Comparison of ENCODE assay signal across 9 mouse cellular contexts in the genomic region with DNA sequence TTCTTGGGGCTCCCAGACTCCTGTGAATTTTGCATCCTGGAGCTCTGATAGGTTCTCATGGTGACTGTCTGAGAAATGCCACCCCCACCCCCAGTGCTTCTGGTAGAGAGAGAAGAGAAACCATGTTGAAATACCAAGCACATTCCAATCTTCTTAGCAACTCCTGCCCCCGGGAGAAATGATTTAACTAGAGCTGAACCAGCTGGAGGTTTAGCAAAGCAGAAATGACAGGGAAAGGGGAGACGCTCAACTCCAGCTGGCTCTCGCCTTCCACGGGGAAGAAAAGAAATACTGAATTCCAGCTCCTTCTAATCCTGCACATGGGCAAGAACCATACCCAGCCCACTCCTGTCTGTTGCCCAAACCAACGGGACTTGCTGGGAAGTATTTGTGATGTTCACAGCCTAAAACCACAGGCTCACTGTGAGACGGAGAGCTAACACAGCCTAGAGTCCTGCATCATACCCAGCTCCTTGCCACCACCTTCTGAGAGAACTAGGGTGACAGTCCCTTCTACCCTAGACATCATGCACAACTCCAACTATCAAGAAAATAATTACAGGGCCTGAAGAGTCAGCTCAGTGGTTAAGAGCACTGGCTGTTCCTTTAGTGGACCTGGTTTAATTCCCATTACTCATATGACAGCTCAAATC. TPM values are rescaled to one million over a fixed set of nuclear protein-coding genes. Genes with fewer than 3 reads are reported as not detected.
DNase-seq lines count a peak whose midpoint lies in the region; ATAC-seq lines count a peak whose summit lies in the region.
"Had no signal": no experiment of that assay in that cellular context is flagged by ENCODE, and none has a peak within 500 bp of the region (broad histone marks: within the 10 kb centered on the region; RNA-seq: fewer than 3 reads in every experiment).

No protein-coding gene starts in this region.

- no peak overlapping the region for H3K9ac ChIP-seq in forebrain, embryonic 14.5 days (ENCODE audit: low read length)
- H3K9ac ChIP-seq in forebrain, embryonic 11.5 days (ENCODE audit: low read length) = no peak overlapping the region
- H3K9ac ChIP-seq in forebrain, embryonic 16.5 days (replicated peaks; ENCODE audit: low read depth, low read length) = no peak overlapping the region
- no peak overlapping the region for H3K9ac ChIP-seq in hindbrain, embryonic 11.5 days (ENCODE audit: low read depth, low read length)
- H3K9ac ChIP-seq in midbrain, embryonic 11.5 days (ENCODE audit: low read length) = no peak overlapping the region; the same call in 1 of the 2 replicates

- no peaks in the 10 kb centered on the region for H3K9me3 ChIP-seq in forebrain, embryonic 14.5 days (replicated peaks; ENCODE audit: control insufficient read depth, low read length)
- no peaks in the 10 kb centered on the region for H3K9me3 ChIP-seq in forebrain, embryonic 11.5 days (ENCODE audit: control insufficient read depth, low read length)
- no peaks in the 10 kb centered on the region for H3K9me3 ChIP-seq in forebrain, embryonic 16.5 days (ENCODE audit: control insufficient read depth, low read length)
- H3K9me3 ChIP-seq in hindbrain, embryonic 11.5 days (ENCODE audit: control insufficient read depth, low read length) = no peaks in the 10 kb centered on the region
- H3K9me3 ChIP-seq in midbrain, embryonic 11.5 days (ENCODE audit: control insufficient read depth, low read length) = no peaks in the 10 kb centered on the region

- H3K4me1 ChIP-seq in forebrain, embryonic 14.5 days (ENCODE audit: control insufficient read depth, insufficient read depth, low read length) = no peaks in the 10 kb centered on the region
- H3K4me1 ChIP-seq in forebrain, embryonic 11.5 days (replicated peaks; ENCODE audit: control insufficient read depth, insufficient read depth, low read length) = 0 out of 2 replicates have a peak, but pooled peaks cover 2% of the 10 kb centered on the region
- peaks cover 5% of the 10 kb centered on the region; the same call in 1 of the 2 replicates for H3K4me1 ChIP-seq in forebrain, embryonic 16.5 days (replicated peaks; ENCODE audit: control insufficient read depth, insufficient read depth, low read length)
- H3K4me1 ChIP-seq in hindbrain, embryonic 11.5 days (replicated peaks; ENCODE audit: control insufficient read depth, insufficient read depth, low read length) = no peaks in the 10 kb centered on the region
- peaks cover 5% of the 10 kb centered on the region for H3K4me1 ChIP-seq in midbrain, embryonic 11.5 days (ENCODE audit: control insufficient read depth, insufficient read depth, low read length)

- 0 out of 2 replicates have a peak overlapping the region, but pooled peaks have one; percentile 21 for H3K27ac ChIP-seq in forebrain, embryonic 14.5 days (ENCODE audit: low read depth, low read length)
- H3K27ac ChIP-seq in forebrain, embryonic 11.5 days (ENCODE audit: low read depth, low read length) = no peak overlapping the region
- no peak overlapping the region for H3K27ac ChIP-seq in forebrain, embryonic 16.5 days (ENCODE audit: low read length)
- H3K27ac ChIP-seq in hindbrain, embryonic 11.5 days (ENCODE audit: low read depth, low read length) = peak overlapping the region; percentile 51; the same call in 1 of the 2 replicates
- H3K27ac ChIP-seq in midbrain, embryonic 11.5 days (ENCODE audit: low read depth, low read length) = peak overlapping the region; percentile 14; the same call in 1 of the 2 replicates

- WGBS in forebrain, embryonic 14.5 days = 45% methylated on average over 6 of the region's 6 CpGs
- 44% methylated on average over 6 of the region's 6 CpGs for WGBS in forebrain, embryonic 11.5 days
- 30% methylated on average over 6 of the region's 6 CpGs for WGBS in forebrain, embryonic 16.5 days
- WGBS in hindbrain, embryonic 11.5 days = 26% methylated on average over 6 of the region's 6 CpGs
- WGBS in midbrain, embryonic 11.5 days = 22% methylated on average over 6 of the region's 6 CpGs

- no peak for ATAC-seq in forebrain, embryonic 14.5 days
- ATAC-seq in forebrain, embryonic 11.5 days (replicated peaks; ENCODE audit: low FRiP score) = no peak
- ATAC-seq in forebrain, embryonic 16.5 days = peak; percentile 36; the same call in 1 of the 2 replicates
- no peak for ATAC-seq in hindbrain, embryonic 11.5 days (ENCODE audit: low FRiP score)
- peak; percentile 24; the same call in 1 of the 2 replicates for ATAC-seq in midbrain, embryonic 11.5 days (ENCODE audit: low FRiP score)
- ATAC-seq in monocyte, adult 5-6 weeks (replicated peaks; ENCODE audit: insufficient number of reproducible peaks, low FRiP score, low TSS enrichment, poor library complexity, severe bottlenecking) = no peak

- intact Hi-C loops in left cerebral cortex, postnatal 14 days (cut with DNase I) = no loop called here

- H3K36me3 ChIP-seq in forebrain, embryonic 14.5 days (ENCODE audit: control insufficient read depth, insufficient read depth, low read length) = no peaks in the 10 kb centered on the region
- H3K36me3 ChIP-seq in forebrain, embryonic 11.5 days (ENCODE audit: control insufficient read depth, insufficient read depth, low read length) = no peaks in the 10 kb centered on the region
- H3K36me3 ChIP-seq in forebrain, embryonic 16.5 days (ENCODE audit: control insufficient read depth, insufficient read depth) = no peaks in the 10 kb centered on the region
- H3K36me3 ChIP-seq in hindbrain, embryonic 11.5 days (ENCODE audit: control insufficient read depth, insufficient read depth, low read length) = no peaks in the 10 kb centered on the region
- H3K36me3 ChIP-seq in midbrain, embryonic 11.5 days (ENCODE audit: control insufficient read depth, insufficient read depth, low read length) = no peaks in the 10 kb centered on the region

- no peak overlapping the region for H3K4me2 ChIP-seq in forebrain, embryonic 14.5 days (ENCODE audit: low read length)
- no peak overlapping the region for H3K4me2 ChIP-seq in forebrain, embryonic 11.5 days (ENCODE audit: low read depth, low read length, severe bottlenecking)
- no peak overlapping the region for H3K4me2 ChIP-seq in forebrain, embryonic 16.5 days (ENCODE audit: low read length)
- H3K4me2 ChIP-seq in hindbrain, embryonic 11.5 days (replicated peaks; ENCODE audit: low read depth, low read length) = no peak overlapping the region
- H3K4me2 ChIP-seq in midbrain, embryonic 11.5 days = no peak overlapping the region

- peak; percentile 43 for DNase-seq in forebrain, embryonic 14.5 days (ENCODE audit: low spot score)
- no peak for DNase-seq in forebrain, embryonic 11.5 days (ENCODE audit: low spot score)
- no peak for DNase-seq in hindbrain, embryonic 11.5 days (ENCODE audit: low spot score)
- DNase-seq in left cerebral cortex, postnatal 14 days (ENCODE audit: low spot score in 2 of 2) = peak; percentile 52 to 84
- peak; percentile 88 for DNase-seq in midbrain, embryonic 11.5 days (ENCODE audit: low spot score, missing footprints)
- DNase-seq in testis, postnatal 10 days (ENCODE audit: low spot score) = peak; percentile 55

- H3K27me3 ChIP-seq in forebrain, embryonic 14.5 days (replicated peaks; ENCODE audit: control insufficient read depth, insufficient read depth, low read length) = no peaks in the 10 kb centered on the region
- H3K27me3 ChIP-seq in forebrain, embryonic 11.5 days (ENCODE audit: control insufficient read depth, insufficient read depth, low read length) = no peaks in the 10 kb centered on the region
- H3K27me3 ChIP-seq in forebrain, embryonic 16.5 days (replicated peaks; ENCODE audit: control insufficient read depth, insufficient read depth, low read length) = no peaks in the 10 kb centered on the region
- no peaks in the 10 kb centered on the region for H3K27me3 ChIP-seq in hindbrain, embryonic 11.5 days (ENCODE audit: control insufficient read depth, insufficient read depth, low read length)
- no peaks in the 10 kb centered on the region for H3K27me3 ChIP-seq in midbrain, embryonic 11.5 days (ENCODE audit: control insufficient read depth, insufficient read depth, low read length)
- H3K27me3 ChIP-seq: CH12.LX had no signal

- no peak overlapping the region for H3K4me3 ChIP-seq in forebrain, embryonic 14.5 days (ENCODE audit: low read depth, low read length)
- no peak overlapping the region for H3K4me3 ChIP-seq in forebrain, embryonic 11.5 days (ENCODE audit: low read depth, low read length)
- no peak overlapping the region for H3K4me3 ChIP-seq in forebrain, embryonic 16.5 days (replicated peaks; ENCODE audit: low read length)
- no peak overlapping the region for H3K4me3 ChIP-seq in hindbrain, embryonic 11.5 days (ENCODE audit: low read depth, low read length)
- no peak overlapping the region for H3K4me3 ChIP-seq in midbrain, embryonic 11.5 days (ENCODE audit: low read depth, low read length)

RNA-seq across cellular contexts. Expression of a gene that starts 15.7 kb away (rescaled TPM):
- polyA plus RNA-seq in forebrain, embryonic 14.5 days (2014; fragmentation: Nextera tagmentation; extraction: Ambion mirVana) = 6.0 and 7.8 TPM in 2 replicates
- 17.9 and 24.9 TPM in 2 replicates for polyA plus RNA-seq in forebrain, embryonic 11.5 days (2014; fragmentation: Nextera tagmentation; extraction: Ambion mirVana)
- polyA plus RNA-seq in forebrain, embryonic 16.5 days (2015; fragmentation: Nextera tagmentation; extraction: Ambion mirVana) = 10.3 and 17.6 TPM in 2 replicates
- 15.3 and 23.2 TPM in 2 replicates for polyA plus RNA-seq in hindbrain, embryonic 11.5 days (2014; fragmentation: Nextera tagmentation; extraction: Ambion mirVana)
- total RNA-seq in left cerebral cortex, postnatal 14 days (2021) = 10 to 100 TPM; 14.3 to 15.8 TPM
- polyA plus RNA-seq in midbrain, embryonic 11.5 days (2014; fragmentation: Nextera tagmentation; extraction: Ambion mirVana) = 12.3 and 14.3 TPM in 2 replicates
- not detected in 3 replicates for total RNA-seq in monocyte, adult 5-6 weeks (2017)
- total RNA-seq: CH12.LX had no signal

Comparison
In these comparisons a context has a peak if more than half of its experiments do, and no peak if none do; other contexts are left out.
1. ATAC-seq: peak in forebrain, embryonic 16.5 days (single experiment) and midbrain, embryonic 11.5 days (single experiment); none in forebrain, embryonic 14.5 days (single experiment), forebrain, embryonic 11.5 days (single experiment), hindbrain, embryonic 11.5 days (single experiment) and monocyte, adult 5-6 weeks (single experiment).
2. DNase-seq: peak in forebrain, embryonic 14.5 days (single experiment), left cerebral cortex, postnatal 14 days (2 of 2), midbrain, embryonic 11.5 days (single experiment) and testis, postnatal 10 days (single experiment); none in forebrain, embryonic 11.5 days (single experiment) and hindbrain, embryonic 11.5 days (single experiment).
3. H3K27ac ChIP-seq: peak in forebrain, embryonic 14.5 days (single experiment), hindbrain, embryonic 11.5 days (single experiment) and midbrain, embryonic 11.5 days (single experiment); none in forebrain, embryonic 11.5 days (single experiment) and forebrain, embryonic 16.5 days (single experiment).